Mouse (Mus musculus) T-helper 2 cell (primary cell): ENCODE data around the gene Mical2.

Experiments used
- in situ Hi-C: fragments of 300-600 bp; cut with MboI, MseI; formaldehyde crosslinking; loops from one replicate; pipeline ENCODE4 v1.15.1; 2025; ENCODE audit warnings: high pct_unique_total_duplicates

The Mical2 gene

GRCm38 (mm10) chr7:112208323-112209167 lies 17.1 kb upstream of the Mical2 start:
- in situ Hi-C loops, result no loop called here

GRCm38 (mm10) chr7:112209621-112210020 lies 16.0 kb upstream of the Mical2 start:
- in situ Hi-C loops, result no loop called here

- in situ Hi-C loops, result no loop called here
These were observed 12.5 kb upstream of the Mical2 start for GRCm38 (mm10) chr7:112212921-112213721.

GRCm38 (mm10) chr7:112215871-112216270 lies 9.8 kb upstream of the Mical2 start:
- in situ Hi-C loops, result no loop called here

- in situ Hi-C loops, result no loop called here
These were observed 8.9 kb upstream of the Mical2 start for GRCm38 (mm10) chr7:112216720-112217119.

- in situ Hi-C loops, result no loop called here
These were observed 8.4 kb upstream of the Mical2 start for GRCm38 (mm10) chr7:112217208-112217607.

GRCm38 (mm10) chr7:112222733-112223524 lies 2.7 kb upstream of the Mical2 start:
- in situ Hi-C loops, result no loop called here

- in situ Hi-C loops, result no loop called here
These were observed 802 bp upstream of the Mical2 start for GRCm38 (mm10) chr7:112224854-112225253.

GRCm38 (mm10) chr7:112226446-112227265 lies 1.0 kb downstream of the Mical2 start:
- in situ Hi-C loops, result no loop called here

- in situ Hi-C loops, result no loop called here
These were observed 1.6 kb downstream of the Mical2 start for GRCm38 (mm10) chr7:112227266-112227562.

GRCm38 (mm10) chr7:112228827-112229498 lies 3.3 kb downstream of the Mical2 start:
- in situ Hi-C loops, result no loop called here

- in situ Hi-C loops, result no loop called here
These were observed 6.1 kb downstream of the Mical2 start for GRCm38 (mm10) chr7:112231731-112232130.

- in situ Hi-C loops, result no loop called here
These were observed 7.8 kb downstream of the Mical2 start for GRCm38 (mm10) chr7:112233345-112234005.

GRCm38 (mm10) chr7:112234410-112234809 lies 8.8 kb downstream of the Mical2 start:
- in situ Hi-C loops, result no loop called here

- in situ Hi-C loops, result no loop called here
These were observed 9.8 kb downstream of the Mical2 start for GRCm38 (mm10) chr7:112235493-112235892.

- in situ Hi-C loops, result no loop called here
These were observed 11.6 kb downstream of the Mical2 start for GRCm38 (mm10) chr7:112237211-112237610.

GRCm38 (mm10) chr7:112237868-112238267 lies 12.2 kb downstream of the Mical2 start:
- in situ Hi-C loops, result no loop called here

GRCm38 (mm10) chr7:112238768-112239728 lies 13.4 kb downstream of the Mical2 start:
- in situ Hi-C loops, result no loop called here

- in situ Hi-C loops, result no loop called here
These were observed 15.1 kb downstream of the Mical2 start for GRCm38 (mm10) chr7:112240748-112241147.
